Mouse (Mus musculus) midbrain, embryonic 16.5 days (tissue): ENCODE measurements around the gene Slc9a5. TPM values are rescaled to one million over a fixed set of nuclear protein-coding genes. Genes with fewer than 3 reads are reported as not detected.

ENCODE experiments used
- ATAC-seq: fragments of 200-750 bp; cut with Nextera tagmentation; 2 replicates; pipeline ENCODE4 v1.8.0; 2017; ENCODE audit warnings: moderate TSS enrichment
- H3K27ac ChIP-seq: fragments of 300-500 bp; sonication (generic); 2 replicates; pipeline ENCODE4 v1.5.1; 2014; ENCODE audit warnings: mild to moderate bottlenecking, low read length, mixed read lengths
- H3K27me3 ChIP-seq: fragments of 300-500 bp; sonication (generic); 2 replicates; pipeline ENCODE4 v1.6.1; 2014; ENCODE audit warnings: low read depth, low read length, mixed read lengths; ENCODE audit not compliant: control insufficient read depth, insufficient read depth
- H3K36me3 ChIP-seq: fragments of 300-500 bp; sonication (generic); 2 replicates; pipeline ENCODE4 v1.6.1; 2014; ENCODE audit warnings: mild to moderate bottlenecking, low read length, moderate library complexity, mixed read lengths; ENCODE audit not compliant: control insufficient read depth, insufficient read depth
- H3K4me1 ChIP-seq: fragments of 300-500 bp; sonication (generic); 2 replicates; pipeline ENCODE4 v1.6.1; 2014; ENCODE audit warnings: mild to moderate bottlenecking, low read length, mixed read lengths; ENCODE audit not compliant: control insufficient read depth, insufficient read depth
- H3K4me2 ChIP-seq: fragments of 300-500 bp; sonication (generic); 2 replicates; pipeline ENCODE4 v1.6.1; 2014; ENCODE audit warnings: mild to moderate bottlenecking, low read length, mixed read lengths
- H3K4me3 ChIP-seq: fragments of 300-500 bp; sonication (generic); 2 replicates; pipeline ENCODE4 v1.5.1; 2014; ENCODE audit warnings: low read depth, mild to moderate bottlenecking, low read length, moderate library complexity, mixed read lengths
- H3K9ac ChIP-seq: fragments of 300-500 bp; sonication (generic); 2 replicates; pipeline ENCODE4 v1.6.1; 2014; ENCODE audit warnings: low read depth, low read length, mixed read lengths
- H3K9me3 ChIP-seq: fragments of 300-500 bp; sonication (generic); replicated peaks from 2 replicates; pipeline ENCODE4 v1.6.1; 2014; ENCODE audit warnings: mild to moderate bottlenecking, low read length, mixed read lengths; ENCODE audit not compliant: control insufficient read depth, poor library complexity, severe bottlenecking
- WGBS: fragments of 180-500 bp; shearing (Covaris S2); extraction: QIAGEN DNeasy Blood & Tissue Kit; methylation state at CpG from one replicate; pipeline ENCODE4 v1.1.7; 2014; 5-methylcytosine and 5-hydroxymethylcytosine counted together
- polyA plus RNA-seq: library from polyadenylated mRNA; unstranded; fragments of >200 nt; fragmentation: Nextera tagmentation; extraction: Ambion mirVana; gene quantifications from 2 replicates; pipeline ENCODE4 v1.2.1, GENCODE M21; 2015

The Slc9a5 gene
- polyA plus RNA-seq, 1 experiment from 2014 or later: 15.1 TPM

DNA sequence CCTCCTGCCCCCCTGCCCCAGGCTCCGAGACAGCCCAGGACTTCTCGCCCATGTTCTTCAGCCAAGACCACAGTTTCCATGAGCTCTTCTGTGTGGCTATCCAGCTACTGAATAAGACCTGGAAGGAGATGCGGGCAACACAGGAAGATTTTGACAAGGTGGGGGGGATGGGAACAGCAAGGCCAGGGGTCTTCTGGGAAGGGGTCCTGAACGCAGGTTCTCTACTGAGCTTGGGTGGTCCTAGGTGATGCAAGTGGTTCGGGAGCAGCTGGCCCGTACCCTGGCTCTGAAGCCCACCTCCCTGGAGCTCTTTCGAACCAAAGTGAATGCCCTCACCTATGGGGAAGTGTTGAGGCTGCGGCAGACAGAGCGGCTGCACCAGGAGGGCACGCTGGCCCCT is 40.2 kb upstream of the Slc9a5 start:
- H3K36me3 ChIP-seq: peaks cover 34% of the 10 kb centered on the region

DNA sequence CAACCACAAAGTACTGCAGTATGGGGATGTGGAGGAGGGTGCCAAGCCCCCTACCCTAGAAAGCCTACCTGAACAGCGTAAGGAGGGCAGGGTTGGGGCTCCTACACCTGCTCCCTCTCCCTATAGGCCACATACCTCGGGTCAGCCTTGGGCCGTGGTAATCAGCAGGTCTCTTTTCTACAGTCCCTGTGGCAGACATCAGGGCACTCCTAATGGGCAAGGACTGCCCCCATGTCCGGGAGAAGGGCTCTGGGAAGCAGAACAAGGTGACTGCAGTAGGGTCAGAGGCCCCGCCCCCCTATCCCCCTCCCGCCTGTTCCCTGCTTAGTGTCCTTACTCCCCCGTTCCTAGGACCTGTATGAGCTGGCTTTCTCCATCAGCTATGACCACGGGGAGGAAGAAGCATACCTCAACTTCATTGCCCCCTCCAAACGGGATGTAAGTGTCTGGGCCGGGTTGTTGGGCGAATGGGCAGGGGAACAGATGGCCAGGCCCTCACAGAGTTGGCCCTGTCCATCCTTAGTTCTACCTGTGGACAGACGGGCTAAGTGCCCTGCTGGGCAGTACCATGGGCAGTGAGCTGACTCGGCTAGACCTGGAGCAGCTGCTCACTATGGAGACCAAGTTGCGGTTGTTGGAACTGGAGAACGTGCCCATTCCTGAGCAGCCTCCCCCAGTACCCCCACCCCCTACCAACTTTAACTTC is 39.3 kb upstream of the Slc9a5 start:
- ATAC-seq: no peak
- Histone ChIP-seq H3K4me2 (no peak overlapping the region), H3K4me3 (no peak overlapping the region), H3K9ac (no peak overlapping the region), H3K27ac (no peak overlapping the region), H3K4me1 (peaks cover 10% of the 10 kb centered on the region), H3K9me3 (no peaks in the 10 kb centered on the region), H3K36me3 (peaks cover 34% of the 10 kb centered on the region), H3K27me3 (no peaks in the 10 kb centered on the region)
- WGBS: 82% methylated on average over 15 of the region's 15 CpGs

More for the DNA sequence above, 40.2 kb upstream of the Slc9a5 start:
- Histone ChIP-seq H3K9me3 (no peaks in the 10 kb centered on the region), H3K4me1 (peaks cover 10% of the 10 kb centered on the region), H3K27me3 (no peaks in the 10 kb centered on the region), H3K27ac (no peak overlapping the region), H3K4me3 (no peak overlapping the region), H3K4me2 (no peak overlapping the region), H3K9ac (no peak overlapping the region)
- WGBS: 94% methylated on average over 10 of the region's 10 CpGs
- no peak for ATAC-seq

DNA sequence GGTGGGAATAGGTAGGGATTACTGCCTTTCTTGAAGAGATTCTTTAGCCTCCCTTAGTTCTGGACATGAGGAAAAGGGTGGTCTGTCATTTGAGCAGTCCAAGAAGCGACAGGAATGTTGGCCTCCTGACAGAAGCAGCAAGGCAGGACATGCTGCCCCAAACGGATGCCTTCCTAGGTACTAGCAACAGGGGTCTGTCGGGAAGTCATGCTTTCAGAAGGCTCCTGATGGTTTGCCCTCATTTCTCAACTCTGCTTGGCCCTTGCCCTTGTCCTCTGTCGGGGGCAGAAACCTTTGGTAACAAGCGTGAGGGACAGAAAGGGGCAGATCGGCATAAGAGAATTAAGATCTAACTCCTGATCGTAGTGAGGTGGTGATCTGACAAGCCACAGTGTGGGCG is 38.5 kb upstream of the Slc9a5 start:
- no peak overlapping the region for H3K27ac ChIP-seq
- ATAC-seq: no peak
- H3K4me2 ChIP-seq: no peak overlapping the region
- no peak overlapping the region for H3K4me3 ChIP-seq
- H3K36me3 ChIP-seq: peaks cover 30% of the 10 kb centered on the region
- no peak overlapping the region for H3K9ac ChIP-seq
- WGBS: 86% methylated on average over 8 of the region's 8 CpGs
- peaks cover 10% of the 10 kb centered on the region for H3K4me1 ChIP-seq
- no peaks in the 10 kb centered on the region for H3K27me3 ChIP-seq
- H3K9me3 ChIP-seq: no peaks in the 10 kb centered on the region

DNA sequence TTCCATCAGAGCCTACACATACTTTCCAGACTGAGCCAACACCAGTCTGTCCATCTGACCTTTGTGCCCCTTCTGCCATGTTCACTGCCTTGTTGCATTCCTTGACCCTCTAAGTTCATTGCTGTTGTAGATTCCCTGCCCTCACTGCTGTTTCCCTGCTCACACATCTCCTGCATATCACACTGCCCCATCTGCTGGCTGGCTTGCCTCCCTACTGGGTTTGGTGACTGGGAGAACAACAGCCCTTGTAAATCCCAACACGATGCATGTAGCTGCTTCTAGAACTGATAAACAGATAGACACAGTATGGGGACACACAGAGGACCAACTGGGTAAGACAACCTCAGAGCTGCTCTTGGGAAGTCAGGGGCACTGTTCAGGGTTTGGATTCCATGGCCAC is 36.9 kb upstream of the Slc9a5 start:
- H3K27ac ChIP-seq: no peak overlapping the region
- H3K27me3 ChIP-seq: no peaks in the 10 kb centered on the region
- H3K9me3 ChIP-seq: no peaks in the 10 kb centered on the region
- no peak overlapping the region for H3K4me3 ChIP-seq
- H3K4me1 ChIP-seq: no peaks in the 10 kb centered on the region
- no peak overlapping the region for H3K9ac ChIP-seq
- H3K4me2 ChIP-seq: no peak overlapping the region
- peaks cover 34% of the 10 kb centered on the region for H3K36me3 ChIP-seq
- 83% methylated on average over 1 of the region's 1 CpGs for WGBS
- ATAC-seq: no peak

DNA sequence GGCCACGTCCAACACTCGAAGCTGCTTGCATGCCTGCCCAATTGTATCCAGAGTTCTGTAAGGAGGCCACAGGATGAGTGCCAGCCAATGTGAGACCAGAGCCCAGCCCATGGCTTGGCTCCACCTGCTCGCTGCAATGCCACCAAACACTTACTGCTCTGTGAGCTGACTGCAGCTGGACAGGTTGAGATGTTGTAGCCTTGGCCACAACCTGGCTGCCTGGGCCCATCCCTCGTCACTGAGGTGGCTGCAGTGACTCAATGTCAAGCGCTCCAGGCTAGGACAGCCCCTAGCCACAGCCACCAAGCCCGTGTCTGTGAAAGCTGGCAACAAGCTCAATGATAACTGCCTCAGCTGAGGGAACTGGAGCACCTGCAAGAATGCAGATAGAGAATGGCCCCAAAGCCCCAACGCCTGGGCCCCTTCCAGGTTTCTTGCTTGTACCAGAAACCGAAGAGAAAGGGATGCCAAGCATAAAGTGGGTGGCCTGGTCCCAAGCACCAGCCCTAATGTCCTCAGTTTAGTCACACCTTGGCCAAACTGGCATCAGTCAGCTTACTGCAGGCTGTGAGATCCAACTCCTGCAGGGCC is 35.7 kb upstream of the Slc9a5 start:
- Histone ChIP-seq H3K4me3 (no peak overlapping the region), H3K4me2 (no peak overlapping the region), H3K9ac (no peak overlapping the region), H3K36me3 (peaks cover 24% of the 10 kb centered on the region), H3K4me1 (no peaks in the 10 kb centered on the region), H3K27ac (no peak overlapping the region), H3K9me3 (no peaks in the 10 kb centered on the region), H3K27me3 (no peaks in the 10 kb centered on the region)
- WGBS: 93% methylated on average over 8 of the region's 8 CpGs
- no peak for ATAC-seq

DNA sequence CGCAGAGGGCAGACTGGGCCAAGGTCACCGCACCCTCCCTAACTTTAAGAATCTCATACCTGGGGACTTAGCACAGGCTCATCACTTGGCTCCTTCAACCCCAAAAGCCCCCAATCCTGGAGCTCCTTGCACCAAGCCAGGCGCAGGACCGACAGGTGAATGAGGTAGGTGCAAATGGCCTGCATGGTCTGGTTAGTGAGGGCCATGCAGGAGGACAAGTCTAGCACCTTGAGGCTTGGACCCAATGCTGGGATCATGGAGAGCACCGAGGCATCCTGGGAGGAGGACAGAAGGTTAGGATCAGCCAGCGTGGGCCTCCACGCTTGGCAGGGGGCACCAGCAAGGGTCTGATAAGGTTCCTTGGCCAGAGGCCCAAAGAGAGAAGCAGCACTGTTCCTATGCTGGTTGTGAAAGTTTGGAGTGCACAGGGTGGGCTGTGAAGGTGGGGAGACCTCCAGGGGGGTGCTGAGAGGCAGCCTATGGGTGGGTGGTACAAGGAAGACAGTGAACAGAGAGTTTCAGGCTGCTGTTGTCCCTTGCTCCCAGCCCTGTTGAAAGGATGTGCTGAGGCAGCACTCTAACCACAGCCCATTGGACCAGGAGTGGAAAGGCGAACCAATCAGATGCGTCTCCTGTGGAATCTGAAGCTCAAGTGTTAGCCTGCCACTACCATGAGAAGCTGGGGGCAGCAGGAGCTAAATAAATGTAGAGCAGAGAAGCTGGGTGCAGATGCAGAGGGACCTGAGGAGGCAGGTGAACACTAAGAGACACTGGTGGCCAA is 34.8 kb upstream of the Slc9a5 start:
- Histone ChIP-seq H3K4me3 (no peak overlapping the region), H3K4me1 (no peaks in the 10 kb centered on the region), H3K4me2 (no peak overlapping the region), H3K36me3 (peaks cover 22% of the 10 kb centered on the region), H3K27me3 (no peaks in the 10 kb centered on the region), H3K27ac (no peak overlapping the region), H3K9me3 (no peaks in the 10 kb centered on the region), H3K9ac (no peak overlapping the region)
- 85% methylated on average over 9 of the region's 9 CpGs for WGBS
- no peak for ATAC-seq

DNA sequence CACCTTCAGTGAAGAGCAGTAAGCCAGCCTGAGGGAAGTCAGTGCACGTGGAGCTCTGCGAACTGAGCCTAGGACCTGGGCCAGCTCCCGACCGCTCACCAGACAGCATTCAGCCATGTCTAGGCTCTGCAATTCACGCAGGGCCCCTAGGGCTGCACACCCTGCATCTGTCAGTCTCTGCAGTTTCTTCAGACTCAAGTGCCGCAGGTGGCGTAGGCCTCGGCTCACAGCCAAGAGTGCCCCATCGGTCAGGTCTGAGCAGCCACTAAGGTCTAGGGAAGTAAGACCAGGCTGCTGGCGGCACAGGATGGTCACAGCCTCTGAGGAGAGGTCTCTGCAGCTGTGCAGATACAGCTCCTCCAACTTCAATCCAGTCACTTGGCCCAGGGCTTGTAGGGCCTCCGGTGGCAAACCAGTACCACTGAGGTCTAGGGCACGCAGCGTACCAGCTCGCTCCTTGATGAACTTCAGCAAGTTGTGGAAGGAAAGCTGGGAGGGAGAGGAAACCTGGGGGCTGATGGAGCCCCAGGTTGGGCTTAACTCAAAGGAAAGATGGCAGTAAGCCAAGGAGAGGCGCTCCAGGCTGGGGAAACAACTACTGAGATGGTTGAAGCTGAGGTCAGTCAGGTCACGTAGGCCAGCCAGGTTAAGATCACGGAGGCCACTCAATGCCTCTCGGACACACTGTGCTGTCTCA is 33.4 kb upstream of the Slc9a5 start:
- H3K27me3 ChIP-seq: no peaks in the 10 kb centered on the region
- no peak for ATAC-seq
- no peak overlapping the region for H3K4me2 ChIP-seq
- H3K36me3 ChIP-seq: peaks cover 20% of the 10 kb centered on the region
- no peaks in the 10 kb centered on the region for H3K9me3 ChIP-seq
- H3K4me1 ChIP-seq: no peaks in the 10 kb centered on the region
- no peak overlapping the region for H3K4me3 ChIP-seq
- WGBS: 94% methylated on average over 18 of the region's 18 CpGs
- no peak overlapping the region for H3K9ac ChIP-seq
- no peak overlapping the region for H3K27ac ChIP-seq

DNA sequence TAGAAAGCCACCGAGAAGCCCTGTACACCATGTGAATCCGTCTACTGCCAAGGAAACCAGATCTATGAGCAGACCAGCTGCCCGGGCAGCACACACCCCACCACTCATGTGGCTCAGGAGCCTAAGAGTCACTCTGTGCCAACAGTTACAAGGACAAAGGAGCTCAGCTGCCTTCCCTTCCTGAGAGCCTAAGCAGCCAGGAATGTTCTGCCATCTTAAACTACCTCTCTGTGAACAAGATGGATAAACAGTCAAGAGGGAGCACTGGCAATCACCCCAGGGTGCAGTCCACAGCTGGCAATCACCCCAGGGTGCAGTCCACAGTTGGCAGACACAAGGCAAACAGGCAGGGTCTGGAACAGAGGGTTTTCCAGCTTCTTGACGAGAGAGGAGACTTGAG is 30.7 kb upstream of the Slc9a5 start:
- Histone ChIP-seq H3K4me1 (no peaks in the 10 kb centered on the region), H3K27me3 (no peaks in the 10 kb centered on the region), H3K27ac (no peak overlapping the region), H3K36me3 (peaks cover 15% of the 10 kb centered on the region), H3K9ac (no peak overlapping the region), H3K9me3 (no peaks in the 10 kb centered on the region), H3K4me3 (no peak overlapping the region), H3K4me2 (no peak overlapping the region)
- ATAC-seq: no peak
- WGBS: 96% methylated on average over 4 of the region's 4 CpGs
